Mouse (Mus musculus) lung, postnatal 14 days (tissue): ENCODE results near the gene Neto2.

Source experiments
- DNase-seq: peaks from one replicate; pipeline ENCODE4 v3.0.0; 2021

Gene Neto2

GRCm38 (mm10) chr8:85602737-85603136, 98.0 kb downstream of the Neto2 start:
- DNase-seq = no peak

GRCm38 (mm10) chr8:85601741-85602140, 99.0 kb downstream of the Neto2 start:
- DNase-seq = no peak

- DNase-seq = no peak
These were observed 103.1 kb downstream of the Neto2 start for GRCm38 (mm10) chr8:85597413-85598191.

GRCm38 (mm10) chr8:85595391-85595790, 105.3 kb downstream of the Neto2 start:
- peak; percentile 26 for DNase-seq

GRCm38 (mm10) chr8:85594983-85595382, 105.7 kb downstream of the Neto2 start:
- DNase-seq = no peak

GRCm38 (mm10) chr8:85593324-85593723, 107.4 kb downstream of the Neto2 start:
- DNase-seq = no peak

GRCm38 (mm10) chr8:85591532-85591931, 109.2 kb downstream of the Neto2 start:
- DNase-seq = no peak

- no peak for DNase-seq
These were observed 110.5 kb downstream of the Neto2 start for GRCm38 (mm10) chr8:85590258-85590657.

- no peak for DNase-seq
These were observed 112.1 kb downstream of the Neto2 start for GRCm38 (mm10) chr8:85588596-85588995.
